Mouse (Mus musculus): ENCODE measurements at regions not wholly inside any gene's neighbourhood (a gene's known extent, or its start where the extent isn't known, plus 50 kb on each side); places are given as distances from the start of the nearest gene placed in this dataset.

DNA sequence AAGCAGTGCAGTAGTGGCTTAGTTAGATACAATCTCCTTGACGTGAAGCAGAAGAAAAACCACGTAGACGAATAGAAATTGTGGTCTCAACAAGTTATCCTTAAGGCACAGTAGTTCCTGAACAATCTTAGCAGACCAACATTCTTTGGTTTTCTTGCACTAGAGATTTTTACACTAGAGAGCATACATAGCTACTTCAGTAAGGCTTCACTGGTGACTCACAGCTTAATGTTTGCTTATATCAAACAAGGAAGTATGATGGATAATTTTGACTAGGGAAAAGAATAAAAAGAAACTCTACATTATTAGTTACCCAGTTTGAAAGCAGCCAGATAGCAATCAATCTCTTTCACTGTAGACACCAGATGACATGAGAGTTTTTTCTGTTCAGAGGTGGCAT lies 395.5 kb downstream of the Cps1 start:
- no peak for TF ChIP-seq HCFC1 (IDR thresholded peaks at IDR 0.05; ENCODE audit: borderline replicate concordance, insufficient read depth, low read length)
- TF ChIP-seq CHD2 (IDR thresholded peaks at IDR 0.05; ENCODE audit: low read depth, low read length): no peak
- no peak for TF ChIP-seq MAFK (IDR thresholded peaks at IDR 0.05; ENCODE audit: insufficient read depth, low read depth, low read length)
